Mouse (Mus musculus): ENCODE measurements around the gene Trim65. TPM values are rescaled to one million over a fixed set of nuclear protein-coding genes. Genes with fewer than 3 reads are reported as not detected.
A peak's percentile ranks its signal among the peaks of the same experiment; 100 is the strongest.

The Trim65 gene
- polyA plus RNA-seq, 1 experiment from 2014 or later, result 1.9 TPM

GRCm38 (mm10) chr11:116133497-116133896 lies 2.6 kb upstream of the Trim65 start:
- Histone ChIP-seq H3K4me1 (replicated peaks; ENCODE audit: control insufficient read depth, insufficient read depth, low read length) (peaks cover 2% of the 10 kb centered on the region; the same call in 1 of the 2 replicates), H3K4me3 (ENCODE audit: low read depth, low read length) (no peak overlapping the region), H3K4me2 (ENCODE audit: low read depth, low read length, severe bottlenecking) (no peak overlapping the region), H3K36me3 (ENCODE audit: control insufficient read depth, insufficient read depth, low read length) (peaks cover 4% of the 10 kb centered on the region; the same call in 1 of the 2 replicates), H3K27ac (ENCODE audit: low read depth, low read length) (no peak overlapping the region), H3K9ac (ENCODE audit: low read length) (no peak overlapping the region), H3K9me3 (ENCODE audit: control insufficient read depth, low read length) (no peaks in the 10 kb centered on the region), H3K27me3 (ENCODE audit: control insufficient read depth, insufficient read depth, low read length) (no peaks in the 10 kb centered on the region)
- ATAC-seq (replicated peaks; ENCODE audit: low FRiP score) (no peak), DNase-seq (ENCODE audit: low spot score) (no peak)
- WGBS, result 79% methylated on average over 5 of the region's 5 CpGs

GRCm38 (mm10) chr11:116132366-116133333 lies 1.7 kb upstream of the Trim65 start:
- no peak overlapping the region for H3K27ac ChIP-seq (ENCODE audit: low read depth, low read length)
- H3K9me3 ChIP-seq (ENCODE audit: control insufficient read depth, low read length), result no peaks in the 10 kb centered on the region
- H3K4me3 ChIP-seq (ENCODE audit: low read depth, low read length), result no peak overlapping the region
- H3K4me1 ChIP-seq (replicated peaks; ENCODE audit: control insufficient read depth, insufficient read depth, low read length), result peaks cover 2% of the 10 kb centered on the region; the same call in 1 of the 2 replicates
- ATAC-seq (replicated peaks; ENCODE audit: low FRiP score), result no peak
- WGBS, result 87% methylated on average over 16 of the region's 16 CpGs
- no peak for DNase-seq (ENCODE audit: low spot score)
- H3K27me3 ChIP-seq (ENCODE audit: control insufficient read depth, insufficient read depth, low read length), result no peaks in the 10 kb centered on the region
- no peak overlapping the region for H3K9ac ChIP-seq (ENCODE audit: low read length)
- no peak overlapping the region for H3K4me2 ChIP-seq (ENCODE audit: low read depth, low read length, severe bottlenecking)
- peaks cover 4% of the 10 kb centered on the region; the same call in 1 of the 2 replicates for H3K36me3 ChIP-seq (ENCODE audit: control insufficient read depth, insufficient read depth, low read length)

- ATAC-seq (replicated peaks; ENCODE audit: low FRiP score), result no peak
- Histone ChIP-seq H3K4me1 (replicated peaks; ENCODE audit: control insufficient read depth, insufficient read depth, low read length) (peaks cover 3% of the 10 kb centered on the region; the same call in 1 of the 2 replicates), H3K9ac (ENCODE audit: low read length) (no peak overlapping the region; the same call in 1 of the 2 replicates), H3K36me3 (ENCODE audit: control insufficient read depth, insufficient read depth, low read length) (peaks cover 4% of the 10 kb centered on the region; the same call in 1 of the 2 replicates), H3K4me3 (ENCODE audit: low read depth, low read length) (no peak overlapping the region; the same call in 1 of the 2 replicates), H3K27ac (ENCODE audit: low read depth, low read length) (no peak overlapping the region; the same call in 1 of the 2 replicates), H3K27me3 (ENCODE audit: control insufficient read depth, insufficient read depth, low read length) (no peaks in the 10 kb centered on the region), H3K9me3 (ENCODE audit: control insufficient read depth, low read length) (no peaks in the 10 kb centered on the region), H3K4me2 (ENCODE audit: low read depth, low read length, severe bottlenecking) (peak overlapping the region; percentile 81)
- WGBS, result 85% methylated on average over 15 of the region's 15 CpGs
- no peak for DNase-seq (ENCODE audit: low spot score)
These were observed 632 bp upstream of the Trim65 start for GRCm38 (mm10) chr11:116131349-116132170.

GRCm38 (mm10) chr11:116129993-116130487 lies 888 bp downstream of the Trim65 start:
- Histone ChIP-seq H3K36me3 (ENCODE audit: control insufficient read depth, insufficient read depth, low read length) (peaks cover 4% of the 10 kb centered on the region; the same call in 1 of the 2 replicates), H3K4me2 (ENCODE audit: low read depth, low read length, severe bottlenecking) (peak overlapping the region; percentile 81), H3K27ac (ENCODE audit: low read depth, low read length) (peak overlapping the region; percentile 62; the same call in 1 of the 2 replicates), H3K27me3 (ENCODE audit: control insufficient read depth, insufficient read depth, low read length) (no peaks in the 10 kb centered on the region), H3K4me3 (ENCODE audit: low read depth, low read length) (peak overlapping the region; percentile 46), H3K9ac (ENCODE audit: low read length) (peak overlapping the region; percentile 79), H3K4me1 (replicated peaks; ENCODE audit: control insufficient read depth, insufficient read depth, low read length) (peaks cover 3% of the 10 kb centered on the region; the same call in 1 of the 2 replicates), H3K9me3 (ENCODE audit: control insufficient read depth, low read length) (no peaks in the 10 kb centered on the region)
- DNase-seq (ENCODE audit: low spot score), result no peak
- ATAC-seq (replicated peaks; ENCODE audit: low FRiP score), result peak; percentile 37
- 44% methylated on average over 8 of the region's 8 CpGs for WGBS

- 83% methylated on average over 9 of the region's 9 CpGs for WGBS
- Histone ChIP-seq H3K27me3 (ENCODE audit: control insufficient read depth, insufficient read depth, low read length) (no peaks in the 10 kb centered on the region), H3K27ac (ENCODE audit: low read depth, low read length) (no peak overlapping the region), H3K36me3 (ENCODE audit: control insufficient read depth, insufficient read depth, low read length) (peaks cover 2% of the 10 kb centered on the region; the same call in 1 of the 2 replicates), H3K4me3 (ENCODE audit: low read depth, low read length) (no peak overlapping the region), H3K9ac (ENCODE audit: low read length) (no peak overlapping the region), H3K4me2 (ENCODE audit: low read depth, low read length, severe bottlenecking) (no peak overlapping the region), H3K4me1 (replicated peaks; ENCODE audit: control insufficient read depth, insufficient read depth, low read length) (peaks cover 3% of the 10 kb centered on the region; the same call in 1 of the 2 replicates), H3K9me3 (ENCODE audit: control insufficient read depth, low read length) (no peaks in the 10 kb centered on the region)
- ATAC-seq (replicated peaks; ENCODE audit: low FRiP score) (no peak), DNase-seq (ENCODE audit: low spot score) (no peak)
These were observed 1.7 kb downstream of the Trim65 start for GRCm38 (mm10) chr11:116129091-116129790.

- Histone ChIP-seq H3K27ac (ENCODE audit: low read depth, low read length) (no peak overlapping the region), H3K4me3 (ENCODE audit: low read depth, low read length) (no peak overlapping the region), H3K36me3 (ENCODE audit: control insufficient read depth, insufficient read depth, low read length) (no peaks in the 10 kb centered on the region), H3K4me2 (ENCODE audit: low read depth, low read length, severe bottlenecking) (no peak overlapping the region), H3K27me3 (ENCODE audit: control insufficient read depth, insufficient read depth, low read length) (no peaks in the 10 kb centered on the region), H3K4me1 (replicated peaks; ENCODE audit: control insufficient read depth, insufficient read depth, low read length) (peaks cover 3% of the 10 kb centered on the region; the same call in 1 of the 2 replicates), H3K9ac (ENCODE audit: low read length) (no peak overlapping the region), H3K9me3 (ENCODE audit: control insufficient read depth, low read length) (no peaks in the 10 kb centered on the region)
- DNase-seq (ENCODE audit: low spot score) (no peak), ATAC-seq (replicated peaks; ENCODE audit: low FRiP score) (no peak)
- 78% methylated on average over 9 of the region's 9 CpGs for WGBS
These were observed 2.9 kb downstream of the Trim65 start for GRCm38 (mm10) chr11:116127986-116128385.

- Histone ChIP-seq H3K27me3 (ENCODE audit: control insufficient read depth, insufficient read depth, low read length) (no peaks in the 10 kb centered on the region), H3K9ac (ENCODE audit: low read length) (peak within 1 kb of the TSS; percentile 20; the same call in 1 of the 2 replicates), H3K4me2 (ENCODE audit: low read depth, low read length, severe bottlenecking) (peak within 1 kb of the TSS; percentile 19; the same call in 1 of the 2 replicates), H3K4me1 (replicated peaks; ENCODE audit: control insufficient read depth, insufficient read depth, low read length) (peaks cover 3% of the 10 kb centered on the region; the same call in 1 of the 2 replicates), H3K9me3 (ENCODE audit: control insufficient read depth, low read length) (no peaks in the 10 kb centered on the region), H3K27ac (ENCODE audit: low read depth, low read length) (no peak within 1 kb of the TSS), H3K36me3 (ENCODE audit: control insufficient read depth, insufficient read depth, low read length) (no peaks in the 10 kb centered on the region), H3K4me3 (ENCODE audit: low read depth, low read length) (no peak within 1 kb of the TSS)
- 0 out of 2 replicates have a peak, but pooled peaks have one; percentile 35 for ATAC-seq (replicated peaks; ENCODE audit: low FRiP score)
- WGBS, result 25% methylated on average over 23 of the region's 23 CpGs
- DNase-seq (ENCODE audit: low spot score), result peak; percentile 79
These were observed 3.6 kb downstream of the Trim65 start, which contains the start of gene Trim47 for GRCm38 (mm10) chr11:116127156-116127980. TSS of gene Trim47 (minus strand) at chr11:116127210.
